Mouse (Mus musculus) right cerebral cortex, adult 18-20 months (tissue): ENCODE measurements around the gene Npat.

Experiments
- DNase-seq: peaks from one replicate; pipeline ENCODE4 v3.0.0; 2022; ENCODE audit warnings: mixed read lengths

Npat gene

DNA sequence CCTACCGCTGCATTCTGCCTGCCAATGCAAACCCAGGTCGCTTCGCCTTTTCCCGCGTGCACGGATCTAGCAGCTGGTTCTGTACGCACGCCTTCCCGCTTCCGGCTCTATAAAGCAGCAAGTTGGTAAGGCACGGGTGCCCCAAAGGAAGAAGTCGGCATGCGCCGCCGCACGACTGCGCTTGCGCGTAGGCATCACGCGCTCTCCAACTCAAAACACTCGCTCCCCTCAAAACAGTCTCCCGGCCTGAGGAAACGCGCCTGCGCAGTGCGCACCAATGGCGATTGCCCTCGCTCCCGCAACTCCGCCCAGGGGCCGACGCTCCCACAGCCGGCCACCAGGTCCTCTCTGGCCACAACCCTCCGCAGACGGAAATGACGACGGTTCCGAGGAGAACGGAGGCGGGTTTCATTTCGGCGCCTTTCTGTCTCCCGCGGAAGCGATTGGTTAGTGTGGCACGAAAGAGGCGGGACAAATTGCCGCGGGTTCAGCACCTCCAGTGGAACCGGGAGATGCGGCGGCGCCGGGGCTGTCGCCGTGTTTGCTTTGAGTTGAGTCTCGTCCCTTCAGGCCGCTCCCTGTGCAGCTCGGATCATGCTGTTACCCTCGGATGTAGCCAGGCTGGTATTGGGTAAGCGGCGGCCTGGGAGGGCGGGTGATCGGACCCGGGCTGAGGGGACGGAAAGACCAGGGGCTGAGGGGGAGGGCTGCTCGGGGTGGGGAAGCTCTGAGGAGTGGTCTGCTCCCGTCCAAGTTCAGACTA, at the start of gene Npat, which contains the start of gene Atm:
TSS of gene Npat (plus strand) at position 490 of the 763 bp plus-strand sequence.
TSS of gene Atm (minus strand) at position 183 of the 763 bp plus-strand sequence.
- DNase-seq = peak; percentile 100

GRCm38 (mm10) chr9:53508053-53508452, 28.8 kb upstream of the Npat start:
- DNase-seq = no peak

DNA sequence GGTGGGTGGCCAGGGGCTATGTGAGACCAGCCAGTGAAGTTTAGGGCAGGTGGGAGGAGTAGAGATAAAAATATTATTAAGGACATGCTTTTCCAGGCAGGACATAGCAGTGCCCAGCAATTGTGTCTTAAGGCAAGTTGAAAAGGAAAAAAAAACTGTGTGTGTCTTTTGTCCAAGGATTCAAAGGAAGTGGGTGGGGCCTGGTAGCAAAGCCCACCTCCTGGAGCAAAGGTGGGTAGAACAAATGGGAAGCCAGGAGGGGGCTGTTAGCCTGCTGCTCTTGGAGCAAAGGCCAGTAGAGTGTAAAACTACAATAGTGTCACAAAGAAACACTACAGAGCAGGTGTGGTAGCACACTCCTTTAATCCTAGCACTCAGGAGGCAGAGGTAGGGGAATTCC, 22.8 kb upstream of the Npat start:
- no peak for DNase-seq

GRCm38 (mm10) chr9:53517373-53518009, 19.4 kb upstream of the Npat start:
- DNase-seq = no peak

DNA sequence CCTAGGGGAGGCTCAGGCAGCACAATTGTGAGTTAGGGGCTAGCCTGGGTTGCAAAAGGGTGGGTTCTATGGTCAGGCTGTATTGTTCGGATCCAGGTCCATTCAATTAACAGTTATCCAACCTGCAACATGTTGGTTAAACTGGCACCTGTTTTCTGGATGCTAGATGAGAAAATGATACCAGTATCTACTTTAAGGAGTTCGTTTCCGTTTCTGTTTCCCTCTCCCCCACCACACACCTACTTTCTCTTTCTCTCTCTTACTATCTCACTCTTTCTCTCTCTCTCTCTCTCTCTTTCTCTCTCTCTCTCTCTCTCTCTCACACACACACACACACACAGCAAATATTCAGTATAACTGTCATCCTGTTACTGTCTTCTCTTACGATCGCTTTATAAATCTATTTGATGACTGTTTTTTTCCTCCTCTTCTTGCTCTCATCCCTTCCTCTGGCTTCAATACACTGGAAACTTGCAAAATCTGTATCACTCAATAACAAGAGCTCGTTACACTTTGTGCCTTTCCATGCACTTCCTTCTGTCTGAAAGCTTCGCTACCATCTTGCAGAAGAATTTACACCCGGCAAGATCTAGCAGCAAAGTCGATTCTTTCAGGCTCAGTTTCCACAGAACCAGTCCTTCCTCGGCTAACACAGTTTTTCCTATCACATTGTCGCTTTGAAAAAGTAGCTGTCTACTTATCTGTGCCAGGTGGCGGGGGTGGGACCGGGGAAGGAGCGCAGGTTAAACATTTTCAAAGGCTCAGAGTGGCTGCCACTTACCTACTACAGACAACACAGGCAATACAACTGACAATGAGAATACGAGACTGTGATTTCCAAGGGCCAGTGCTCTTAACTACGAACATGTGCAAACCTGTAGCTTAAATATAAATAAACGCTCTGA, 1.2 kb upstream of the Npat start:
- no peak for DNase-seq

DNA sequence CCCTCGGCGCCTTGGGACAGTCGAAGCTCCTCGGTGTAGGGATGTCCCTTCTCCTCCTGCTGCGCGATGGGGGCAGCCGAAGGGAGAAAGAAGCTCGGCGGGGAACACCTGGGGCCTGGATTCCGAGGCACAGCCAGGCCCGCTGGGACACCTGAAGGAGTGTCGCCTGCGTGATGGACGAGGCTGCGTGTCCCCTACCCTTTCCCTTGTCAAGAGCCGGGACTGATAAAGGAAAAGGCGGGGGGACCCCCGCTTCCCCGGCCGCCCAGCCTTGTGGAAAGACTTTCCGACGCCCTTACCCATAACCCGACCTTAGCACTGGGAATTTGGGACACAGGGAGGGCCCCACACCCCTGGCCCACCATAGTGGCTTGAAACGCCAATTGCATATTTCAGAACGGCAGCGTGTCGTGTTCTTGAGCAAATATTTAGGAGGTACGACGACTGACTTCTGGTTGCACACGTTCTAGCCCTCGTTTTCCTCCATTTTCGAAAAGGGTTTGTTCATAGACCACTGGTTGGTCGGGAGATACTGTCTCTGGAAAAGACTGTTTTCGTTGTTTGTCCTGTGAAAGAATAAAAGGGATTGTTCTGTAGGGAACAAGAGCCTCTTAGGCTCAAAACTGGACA, 604 bp downstream of the Npat start:
- no peak for DNase-seq

DNA sequence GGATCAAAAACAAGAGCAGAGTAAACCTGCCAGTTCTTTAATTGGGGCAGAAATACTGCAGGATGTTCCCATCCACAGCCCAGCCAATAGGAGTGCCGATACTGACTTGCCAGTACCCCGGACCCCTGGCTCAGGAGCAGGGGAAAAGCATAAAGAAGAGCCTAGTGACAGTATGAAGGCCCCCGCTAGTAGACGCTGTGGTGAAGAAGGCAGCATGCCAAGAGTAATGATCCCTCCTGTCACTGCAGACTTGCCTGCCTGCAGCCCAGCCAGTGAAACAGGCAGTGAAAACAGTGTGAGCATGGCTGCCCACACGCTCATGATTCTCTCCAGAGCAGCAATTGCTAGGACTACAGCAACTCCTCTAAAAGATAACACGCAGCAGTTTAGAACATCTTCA, 33.8 kb downstream of the Npat start:
- peak; percentile 41 for DNase-seq

- DNase-seq = no peak
Observed at GRCm38 (mm10) chr9:53572516-53573307, 35.9 kb downstream of the Npat start.

GRCm38 (mm10) chr9:53575721-53576120, 38.9 kb downstream of the Npat start:
- no peak for DNase-seq

- no peak for DNase-seq
Observed at GRCm38 (mm10) chr9:53581870-53582269, 45.0 kb downstream of the Npat start.

DNA sequence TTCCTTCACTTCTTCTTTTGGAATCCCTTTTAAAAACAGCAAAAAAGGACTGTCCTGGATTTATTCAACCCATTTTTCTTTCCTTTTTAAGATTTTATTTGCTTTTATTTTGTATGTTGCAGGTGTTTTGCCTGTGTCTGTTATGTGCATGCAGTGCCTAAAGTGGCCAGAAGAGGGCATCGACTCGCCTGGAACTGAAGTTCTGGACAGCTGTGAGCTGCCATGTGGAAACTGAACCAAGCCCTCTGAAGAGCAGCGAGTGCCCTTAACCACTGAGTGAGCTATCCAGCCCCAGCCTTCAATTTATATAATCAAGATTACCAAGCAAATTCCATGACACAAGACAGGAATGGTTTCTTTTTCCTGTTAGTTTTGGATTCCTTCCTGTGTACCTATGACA, 57.9 kb downstream of the Npat start:
- peak; percentile 34 for DNase-seq

GRCm38 (mm10) chr9:53596971-53597600, 60.2 kb downstream of the Npat start:
- no peak for DNase-seq

GRCm38 (mm10) chr9:53598631-53599030, 61.8 kb downstream of the Npat start:
- no peak for DNase-seq

- DNase-seq = no peak
Observed at GRCm38 (mm10) chr9:53601541-53601940, 64.7 kb downstream of the Npat start.

- DNase-seq = peak; percentile 23
Observed at GRCm38 (mm10) chr9:53603384-53603783, 66.5 kb downstream of the Npat start.

DNA sequence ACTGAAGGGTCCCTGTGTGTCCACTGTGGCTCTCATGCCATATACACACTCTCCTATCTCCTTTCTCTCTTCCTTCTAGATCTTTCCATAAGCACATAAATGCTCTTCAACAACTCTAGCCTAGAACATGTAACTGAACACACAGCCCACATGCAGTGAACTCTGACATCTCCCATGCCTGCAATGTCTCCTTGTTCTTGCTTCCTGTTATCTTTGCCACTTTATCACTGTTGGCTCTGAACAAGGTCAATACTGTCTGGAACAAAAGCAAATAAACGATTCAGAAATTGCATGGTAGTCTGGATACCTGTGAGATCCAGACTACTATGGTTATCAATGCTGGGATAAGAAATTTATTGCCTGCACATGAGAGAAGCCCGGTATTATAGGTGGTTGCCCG, 67.0 kb downstream of the Npat start:
- no peak for DNase-seq

GRCm38 (mm10) chr9:53604954-53605353, 68.1 kb downstream of the Npat start:
- no peak for DNase-seq

DNA sequence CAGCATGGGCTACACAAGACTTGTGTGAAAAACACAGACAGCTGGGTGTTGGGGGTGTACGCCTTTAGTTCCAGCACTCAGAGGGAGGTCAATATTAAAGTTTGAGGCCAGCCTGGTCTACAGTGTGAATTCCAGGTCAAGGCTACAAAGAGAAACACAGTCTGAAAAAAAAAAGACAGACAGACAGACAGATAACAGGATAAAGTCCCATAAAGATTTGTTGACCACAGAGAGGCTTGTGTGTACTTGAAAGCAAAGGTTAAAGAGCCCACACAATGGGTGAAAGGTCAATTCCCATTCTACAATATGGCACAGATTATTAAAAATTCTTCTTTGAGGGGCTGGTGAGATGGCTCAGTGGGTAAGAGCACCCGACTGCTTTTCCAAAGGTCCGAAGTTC, 70.3 kb downstream of the Npat start:
- DNase-seq = no peak

DNA sequence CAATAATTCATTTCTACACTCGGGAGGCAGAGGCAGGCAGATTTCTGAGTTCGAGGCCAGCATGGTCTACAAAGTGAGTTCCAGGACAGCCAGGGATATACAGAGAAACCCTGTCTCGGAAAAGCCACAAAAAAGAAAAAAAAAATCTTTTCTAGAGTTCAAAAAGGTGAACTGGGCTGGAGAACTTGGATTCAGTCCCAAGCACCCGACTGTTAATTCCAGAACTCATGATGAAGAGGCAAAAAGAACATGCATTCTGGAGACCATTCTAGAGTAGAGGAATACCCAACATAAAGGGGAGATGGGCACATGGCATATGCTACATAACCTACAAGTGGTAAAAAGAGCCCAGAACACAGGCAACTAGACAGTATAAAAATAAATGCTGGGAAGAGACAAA, 71.0 kb downstream of the Npat start:
- DNase-seq = no peak

GRCm38 (mm10) chr9:53609306-53609967, 72.6 kb downstream of the Npat start:
- DNase-seq = no peak
